Mouse (Mus musculus) hindbrain, embryonic 14.5 days (tissue): ENCODE results near the gene BC028528. TPM values are rescaled to one million over a fixed set of nuclear protein-coding genes. Genes with fewer than 3 reads are reported as not detected.
"Not testable (repeated sequence)": the region's sequence is repeated elsewhere in the genome, so short reads cannot be mapped to it uniquely, and the experiment has no call there.

Experiments
- ATAC-seq: fragments of 200-750 bp; cut with Nextera tagmentation; 2 replicates; pipeline ENCODE4 v1.8.0; 2017; ENCODE audit warnings: moderate number of reproducible peaks, mild to moderate bottlenecking, moderate TSS enrichment, moderate library complexity; ENCODE audit not compliant: low FRiP score
- DNase-seq: peaks from one replicate; pipeline ENCODE4 v3.0.0-alpha.2; 2015; ENCODE audit warnings: low spot score
- H3K27ac ChIP-seq: fragments of 300-500 bp; sonication (generic); 2 replicates; pipeline ENCODE4 v1.5.1; 2014; ENCODE audit warnings: mild to moderate bottlenecking, moderate library complexity
- H3K27me3 ChIP-seq: fragments of 300-500 bp; sonication (generic); 2 replicates; pipeline ENCODE4 v1.6.1; 2014; ENCODE audit warnings: mild to moderate bottlenecking, low read length, mixed read lengths; ENCODE audit not compliant: control insufficient read depth, insufficient read depth
- H3K36me3 ChIP-seq: fragments of 300-500 bp; sonication (generic); replicated peaks from 2 replicates; pipeline ENCODE4 v1.6.1; 2014; ENCODE audit not compliant: control insufficient read depth, insufficient read depth
- H3K4me1 ChIP-seq: fragments of 300-500 bp; sonication (generic); replicated peaks from 2 replicates; pipeline ENCODE4 v1.6.1; 2014; ENCODE audit warnings: antibody characterized with exemption, low read length, mixed read lengths; ENCODE audit not compliant: control insufficient read depth, insufficient read depth
- H3K4me2 ChIP-seq: fragments of 300-500 bp; sonication (generic); replicated peaks from 2 replicates; pipeline ENCODE4 v1.6.1; 2014; ENCODE audit warnings: mild to moderate bottlenecking, moderate library complexity
- H3K4me3 ChIP-seq: fragments of 300-500 bp; sonication (generic); replicated peaks from 2 replicates; pipeline ENCODE4 v1.5.1; 2014; ENCODE audit warnings: mild to moderate bottlenecking, low read length
- H3K9ac ChIP-seq: fragments of 300-500 bp; sonication (generic); 2 replicates; pipeline ENCODE4 v1.6.1; 2014
- H3K9me3 ChIP-seq: fragments of 300-500 bp; sonication (generic); 2 replicates; pipeline ENCODE4 v1.6.1; 2016; ENCODE audit warnings: low read length; ENCODE audit not compliant: control insufficient read depth
- WGBS: fragments of 180-500 bp; shearing (Covaris S2); extraction: QIAGEN DNeasy Blood & Tissue Kit; methylation state at CpG from one replicate; pipeline ENCODE4 v1.1.7; 2014; 5-methylcytosine and 5-hydroxymethylcytosine counted together
- polyA plus RNA-seq: library from polyadenylated mRNA; unstranded; fragments of >200 nt; fragmentation: Nextera tagmentation; extraction: Ambion mirVana; gene quantifications from 2 replicates; pipeline ENCODE4 v1.2.1, GENCODE M21; 2014

Gene BC028528
- polyA plus RNA-seq, 1 experiment from 2014 or later: 26.2 TPM

GRCm38 (mm10) chr3:95901616-95902372 lies 10.0 kb upstream of the BC028528 start:
- Histone ChIP-seq H3K27me3 (peaks cover 14% of the 10 kb centered on the region; the same call in 1 of the 2 replicates), H3K4me3 (no peak overlapping the region), H3K27ac (no peak overlapping the region), H3K4me2 (no peak overlapping the region), H3K4me1 (peaks cover 21% of the 10 kb centered on the region), H3K36me3 (no peaks in the 10 kb centered on the region; the same call in 1 of the 2 replicates), H3K9ac (no peak overlapping the region), H3K9me3 (no peaks in the 10 kb centered on the region)
- DNase-seq (no peak), ATAC-seq (no peak)
- WGBS: 76% methylated on average over 9 of the region's 9 CpGs

DNA sequence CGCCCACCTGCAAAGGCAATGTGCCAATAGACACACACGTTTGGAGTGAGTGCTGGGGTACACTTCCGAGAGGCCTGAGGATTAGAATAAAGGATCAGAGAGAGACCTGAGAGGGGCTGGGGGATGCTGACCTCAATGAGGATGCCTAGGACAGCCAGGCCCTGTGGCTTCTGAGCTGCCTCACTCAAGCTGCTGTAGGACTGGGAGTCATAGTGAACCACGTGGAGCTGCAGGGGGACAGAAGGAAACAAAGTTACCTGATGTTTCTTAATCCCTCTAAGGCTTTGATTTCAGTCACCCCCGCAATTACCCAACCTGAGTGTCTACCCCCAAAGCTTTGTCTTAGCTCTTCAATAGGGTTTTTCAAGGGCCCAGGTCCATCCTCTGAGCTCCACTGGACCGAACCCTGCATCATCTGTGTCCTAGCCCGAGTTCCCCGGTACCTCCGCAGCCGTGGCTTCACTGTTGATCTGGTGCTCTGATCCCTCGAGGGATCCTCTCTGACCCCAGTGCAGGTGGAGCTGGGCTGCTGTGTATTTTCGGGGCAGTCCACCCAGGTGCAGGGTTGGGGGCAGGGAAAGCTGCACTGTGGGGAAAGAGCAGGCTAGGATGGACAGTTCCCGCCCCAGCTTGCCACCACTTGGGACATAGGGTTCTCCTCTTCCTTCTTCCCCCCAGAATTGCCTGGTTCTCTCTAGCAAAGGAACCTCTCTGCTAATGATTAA lies 8.2 kb upstream of the BC028528 start:
- ATAC-seq: no peak
- 84% methylated on average over 13 of the region's 13 CpGs for WGBS

GRCm38 (mm10) chr3:95895501-95895900 lies 3.7 kb upstream of the BC028528 start:
- H3K4me3 ChIP-seq, H3K36me3 ChIP-seq, H3K9ac ChIP-seq, H3K27me3 ChIP-seq, DNase-seq, ATAC-seq, H3K4me1 ChIP-seq, H3K27ac ChIP-seq, H3K9me3 ChIP-seq: not testable (repeated sequence)
- H3K4me2 ChIP-seq: peak overlapping the region; percentile 93; the same call in 1 of the 2 replicates
- 89% methylated on average over 7 of the region's 7 CpGs for WGBS

More for the DNA sequence above, 8.2 kb upstream of the BC028528 start:
- H3K4me2 ChIP-seq: no peak overlapping the region
- no peaks in the 10 kb centered on the region for H3K9me3 ChIP-seq
- H3K4me1 ChIP-seq: peaks cover 10% of the 10 kb centered on the region
- H3K36me3 ChIP-seq: peaks cover 5% of the 10 kb centered on the region; the same call in 1 of the 2 replicates
- no peak for DNase-seq
- no peak overlapping the region for H3K4me3 ChIP-seq
- 0 out of 2 replicates have a peak, but pooled peaks cover 6% of the 10 kb centered on the region for H3K27me3 ChIP-seq
- no peak overlapping the region for H3K27ac ChIP-seq
- no peak overlapping the region for H3K9ac ChIP-seq

DNA sequence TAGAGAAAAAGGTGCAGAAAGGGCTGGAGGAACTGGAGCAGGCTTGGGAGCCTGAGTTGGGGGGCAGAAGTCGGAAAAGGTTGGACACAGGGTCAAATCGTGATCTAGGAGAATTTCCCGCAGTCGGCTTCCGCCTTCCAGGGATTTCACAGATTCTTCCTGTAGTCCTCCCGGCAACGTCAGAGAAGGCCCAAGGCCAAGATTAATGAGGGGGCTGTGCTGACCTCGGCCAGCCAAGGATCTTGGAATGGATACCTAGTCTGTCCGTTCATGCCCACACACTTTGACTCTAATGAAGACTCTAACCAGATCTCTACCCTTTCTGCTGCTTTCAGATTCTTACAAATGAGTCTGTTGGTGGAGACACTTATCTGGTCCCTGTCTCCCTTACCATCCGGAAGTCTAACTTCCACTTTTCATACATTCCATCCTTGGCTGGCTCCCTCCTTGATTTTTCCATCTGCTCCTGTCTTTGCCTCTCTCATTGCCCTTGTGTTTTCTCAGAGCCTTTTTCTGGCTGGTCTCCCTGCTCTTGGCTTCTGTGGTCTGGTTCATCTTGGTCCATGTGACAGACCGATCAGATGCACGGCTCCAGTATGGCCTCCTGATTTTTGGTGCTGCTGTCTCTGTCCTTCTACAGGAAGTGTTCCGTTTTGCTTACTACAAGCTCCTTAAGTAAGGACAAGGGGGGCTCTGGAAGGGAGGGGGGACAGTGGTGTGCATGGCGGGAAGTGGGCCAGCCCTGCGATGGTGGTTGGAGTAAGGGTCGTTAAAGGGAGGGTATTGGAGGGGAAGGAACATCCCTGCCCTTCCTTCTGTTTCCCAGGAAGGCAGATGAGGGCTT lies 2.7 kb upstream of the BC028528 start:
- Histone ChIP-seq H3K36me3 (peaks cover 5% of the 10 kb centered on the region; the same call in 1 of the 2 replicates), H3K27me3 (no peaks in the 10 kb centered on the region), H3K9me3 (no peaks in the 10 kb centered on the region), H3K9ac (peak overlapping the region; percentile 88), H3K4me3 (peak overlapping the region; percentile 73), H3K4me2 (peak overlapping the region; percentile 93), H3K4me1 (peaks cover 8% of the 10 kb centered on the region; the same call in 1 of the 2 replicates), H3K27ac (peak overlapping the region; percentile 71; the same call in 1 of the 2 replicates)
- ATAC-seq: no peak
- 16% methylated on average over 16 of the region's 16 CpGs for WGBS
- no peak for DNase-seq

GRCm38 (mm10) chr3:95893606-95894316 lies 2.0 kb upstream of the BC028528 start, which contains the start of gene Aph1a:
Gene Aph1a, plus strand, starts transcription at chr3:95893969.
- Histone ChIP-seq H3K4me3 (peak within 1 kb of the TSS; percentile 73), H3K9ac (peak within 1 kb of the TSS; percentile 88), H3K27ac (peak within 1 kb of the TSS; percentile 71), H3K4me2 (peak within 1 kb of the TSS; percentile 93)
- not testable (repeated sequence) for H3K4me1 ChIP-seq, H3K36me3 ChIP-seq, H3K9me3 ChIP-seq, H3K27me3 ChIP-seq
- WGBS: under 1% methylated on average over 24 of the region's 43 CpGs
- ATAC-seq: peak; percentile 98
- DNase-seq: peak; percentile 92

GRCm38 (mm10) chr3:95893126-95893525 lies 1.3 kb upstream of the BC028528 start:
- peak overlapping the region; percentile 66 for H3K27ac ChIP-seq
- ATAC-seq: no peak
- peaks cover 5% of the 10 kb centered on the region; the same call in 1 of the 2 replicates for H3K36me3 ChIP-seq
- peaks cover 8% of the 10 kb centered on the region; the same call in 1 of the 2 replicates for H3K4me1 ChIP-seq
- H3K27me3 ChIP-seq: no peaks in the 10 kb centered on the region
- 28% methylated on average over 7 of the region's 7 CpGs for WGBS
- peak overlapping the region; percentile 17; the same call in 1 of the 2 replicates for H3K9ac ChIP-seq
- peak overlapping the region; percentile 73 for H3K4me3 ChIP-seq
- H3K4me2 ChIP-seq: peak overlapping the region; percentile 93
- DNase-seq: no peak
- no peaks in the 10 kb centered on the region for H3K9me3 ChIP-seq

DNA sequence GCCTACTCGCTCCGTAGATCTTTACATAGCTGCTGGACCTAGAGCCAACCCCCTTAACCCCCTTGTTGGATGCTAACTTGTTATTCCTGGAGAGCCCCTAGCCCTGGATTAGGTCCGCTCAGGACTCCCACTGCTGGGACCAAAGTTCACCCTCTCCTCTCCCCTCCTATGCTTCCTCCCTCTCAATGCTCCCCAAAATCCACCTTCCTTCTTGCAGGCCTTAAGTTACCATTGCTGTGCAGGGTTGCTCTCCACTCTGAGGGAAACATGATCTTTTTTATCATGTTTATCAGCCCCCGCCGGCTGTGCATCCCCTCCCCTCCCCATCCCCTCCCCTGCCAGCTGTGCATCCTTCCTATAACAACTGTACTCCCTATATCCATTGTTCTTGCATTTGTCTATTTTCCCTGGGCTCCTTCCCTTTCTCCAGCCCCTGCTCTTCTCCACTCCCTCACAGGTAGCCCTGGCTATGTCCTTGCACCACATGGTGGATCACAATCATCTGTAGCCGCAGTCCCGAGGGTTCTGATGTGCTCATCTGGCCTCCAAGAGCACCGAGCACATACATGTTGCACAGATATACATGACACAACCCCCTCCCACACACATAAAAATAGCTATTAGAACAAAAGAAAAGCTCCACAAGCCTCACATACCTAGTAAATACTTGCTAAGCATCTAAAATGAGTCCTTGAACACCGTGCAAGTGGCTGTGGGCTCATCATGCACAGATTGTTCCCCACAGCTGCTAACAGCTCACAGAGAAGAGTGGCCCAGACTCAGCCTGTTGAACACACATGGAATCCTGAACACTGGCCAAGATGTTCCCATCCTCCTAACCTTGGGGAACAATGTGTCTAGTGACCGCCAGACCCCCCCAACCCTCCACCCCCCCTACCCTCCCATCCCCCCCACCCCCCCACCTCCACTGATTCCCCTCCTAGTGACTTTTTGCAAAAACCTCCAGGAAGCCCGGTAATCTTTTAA lies 554 bp upstream of the BC028528 start:
- Histone ChIP-seq H3K27me3 (no peaks in the 10 kb centered on the region), H3K4me1 (peaks cover 8% of the 10 kb centered on the region; the same call in 1 of the 2 replicates), H3K4me2 (peak overlapping the region; percentile 93), H3K4me3 (no peak overlapping the region), H3K9ac (peak overlapping the region; percentile 8; the same call in 1 of the 2 replicates), H3K36me3 (0 out of 2 replicates have a peak, but pooled peaks cover 5% of the 10 kb centered on the region), H3K27ac (peak overlapping the region; percentile 51), H3K9me3 (no peaks in the 10 kb centered on the region)
- 38% methylated on average over 11 of the region's 11 CpGs for WGBS
- ATAC-seq (no peak), DNase-seq (no peak)
